Mouse (Mus musculus): Measurements from ENCODE around the gene Hipk1.

Hipk1 gene

DNA sequence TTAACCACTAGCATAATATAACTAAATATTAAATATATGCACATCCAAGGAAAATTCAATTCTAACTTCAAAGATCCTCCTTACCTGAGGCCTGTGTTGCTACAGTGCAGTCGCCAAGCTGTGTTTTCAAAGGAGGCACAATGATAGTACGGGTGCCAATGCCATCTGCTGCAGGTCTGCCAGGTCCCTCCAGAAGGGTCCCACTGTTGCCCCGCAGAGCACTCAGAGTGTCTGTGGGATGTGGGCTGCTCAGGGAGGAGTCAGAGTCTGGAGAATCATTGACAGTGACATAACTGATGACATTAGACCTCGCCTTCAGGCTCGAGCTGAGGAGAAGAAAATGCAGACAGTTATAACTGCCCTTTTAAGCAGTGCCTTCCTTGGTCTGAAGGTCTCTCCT lies 44.7 kb downstream of the Hipk1 start:
- in situ Hi-C loops (cut with MboI, MseI): no loop called here

DNA sequence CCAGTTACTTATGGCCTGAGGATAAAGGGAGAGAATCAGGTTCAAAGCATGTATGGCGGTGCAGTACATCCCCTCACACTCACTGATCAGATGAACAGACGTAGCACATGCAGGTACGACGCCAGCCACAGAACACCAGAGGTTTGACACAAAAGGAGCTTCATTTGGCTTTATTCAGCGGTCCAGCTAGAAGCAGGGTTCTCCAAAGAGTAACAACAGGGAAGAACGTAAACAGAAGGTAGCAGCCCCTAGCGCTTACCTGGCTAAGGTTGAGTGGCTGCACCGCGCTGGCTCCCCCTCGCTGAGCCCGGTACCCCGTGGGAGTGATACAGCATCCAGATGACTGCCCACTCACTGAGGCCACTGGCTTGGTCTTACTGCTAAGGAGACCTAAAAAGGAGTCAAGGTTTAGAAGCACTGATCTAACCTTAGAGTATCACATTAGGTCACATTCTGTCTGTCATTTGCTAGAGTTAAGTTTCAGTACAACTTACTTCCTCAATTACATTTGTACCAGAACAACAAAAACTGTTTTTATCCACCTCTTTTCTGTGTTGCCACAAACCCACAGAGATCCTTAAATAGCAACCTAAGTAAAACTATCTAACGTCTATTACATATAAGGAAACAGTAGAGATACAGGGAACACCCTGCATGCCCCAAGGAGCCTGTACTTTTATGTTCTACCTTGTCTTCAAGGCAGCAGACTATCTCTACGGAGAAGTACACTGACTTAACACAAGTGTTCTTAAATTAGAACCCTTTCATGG lies 46.2 kb downstream of the Hipk1 start:
- in situ Hi-C loops (cut with MboI, MseI): no loop called here

DNA sequence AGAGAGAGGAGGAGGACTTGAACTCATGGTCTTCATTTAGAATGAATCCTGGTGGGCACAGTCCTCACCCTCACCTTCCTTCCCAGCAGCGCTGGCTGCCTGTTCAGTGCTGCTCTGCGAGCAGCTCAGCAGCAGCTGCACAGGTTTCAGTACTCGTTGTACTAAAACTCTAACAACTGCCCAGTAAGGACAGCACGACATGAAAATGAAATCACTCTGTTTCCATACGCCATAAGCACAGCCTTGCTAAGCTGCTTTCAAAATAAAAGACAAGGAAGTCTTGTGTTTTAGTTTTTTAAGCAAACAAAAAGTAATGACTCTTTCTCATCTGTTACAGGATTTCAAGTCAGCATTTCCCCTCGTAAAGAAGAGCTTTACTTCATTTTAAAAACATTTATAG lies 48.2 kb downstream of the Hipk1 start:
- in situ Hi-C loops (cut with MboI, MseI): no loop called here

DNA sequence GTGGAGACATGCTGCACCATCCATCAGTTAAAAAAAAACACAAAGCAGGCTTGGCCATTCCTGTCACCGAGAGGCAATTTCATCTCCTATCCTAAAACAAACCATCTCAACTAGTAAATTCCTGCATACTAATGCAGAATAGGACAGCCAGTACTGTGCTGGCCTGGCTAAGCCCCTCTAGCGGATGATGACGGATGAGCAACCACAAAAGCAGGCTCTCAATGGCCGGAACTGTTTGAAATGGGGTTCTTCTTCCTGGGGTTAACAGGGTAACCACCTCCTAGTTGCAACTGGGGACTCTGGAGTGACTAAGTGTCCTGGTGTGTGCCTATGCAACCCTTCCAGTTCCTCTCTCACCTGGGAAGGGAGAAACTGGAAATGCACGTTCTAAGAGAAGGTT lies 51.0 kb downstream of the Hipk1 start:
- in situ Hi-C loops (cut with MboI, MseI): no loop called here

DNA sequence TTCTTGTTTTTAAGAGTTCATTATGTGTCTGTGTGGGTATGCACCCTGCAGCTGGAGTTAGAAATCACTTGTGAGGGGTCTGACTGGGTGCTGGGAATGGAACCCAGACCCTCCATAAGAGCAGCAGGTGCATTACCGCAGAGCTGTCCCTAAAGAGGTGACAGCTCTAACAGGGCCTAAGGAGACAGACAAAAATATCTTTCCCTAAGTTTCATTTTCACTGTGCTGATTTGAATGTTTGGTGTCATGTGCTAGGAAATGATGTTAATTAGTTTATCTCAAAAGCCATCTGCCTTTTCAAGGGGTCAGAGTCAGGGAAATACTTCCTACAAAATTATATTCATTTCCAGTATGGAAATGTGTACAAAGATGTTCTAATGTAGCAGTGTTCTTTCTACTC lies 52.0 kb downstream of the Hipk1 start, which contains the start of gene Gm10964:
Gene Gm10964, plus strand, starts transcription at position 38 of the 400 bp plus-strand sequence.
- in situ Hi-C loops (cut with MboI, MseI): loop anchor here (10.0 kb wide), 1 partner anchor 305 kb away; no protein-coding TSS in a partner anchor

DNA sequence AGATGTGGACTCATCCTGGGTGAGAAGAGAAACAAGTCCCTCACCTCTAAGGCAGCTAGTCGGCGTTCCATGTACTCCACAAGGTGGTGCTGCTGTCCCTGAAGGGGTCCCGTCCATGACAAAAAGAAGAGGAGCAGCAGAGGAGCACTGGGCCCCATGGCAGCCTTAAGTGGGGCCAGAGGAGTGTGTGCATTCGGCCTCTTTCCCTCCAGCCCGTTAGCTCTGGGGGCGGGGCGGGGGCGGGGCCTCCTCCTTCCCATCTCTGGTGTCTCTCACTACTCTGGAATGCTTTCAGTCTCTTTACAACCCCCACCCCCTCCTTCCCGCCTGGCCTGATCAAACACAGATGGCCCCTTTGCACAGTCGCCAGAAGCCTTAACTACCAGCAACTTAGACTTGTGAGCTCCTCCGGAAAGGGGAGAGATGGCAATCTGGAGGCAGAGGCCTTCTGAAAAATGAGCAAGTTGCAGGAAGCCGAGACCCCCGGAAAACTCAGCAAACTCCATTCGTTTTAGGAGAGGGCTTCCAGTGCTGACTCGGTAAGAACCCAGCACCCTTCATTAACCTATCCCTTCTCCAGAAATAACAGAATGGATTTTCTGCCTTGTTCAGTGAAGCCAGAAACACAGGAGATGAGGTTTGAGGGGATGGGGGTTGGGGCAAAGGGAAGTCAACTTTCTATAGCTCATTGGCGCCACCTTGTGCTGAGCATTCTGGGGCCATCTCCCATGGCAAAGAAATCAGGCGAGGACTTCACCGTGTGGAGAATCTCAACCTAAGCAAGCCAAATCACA lies 53.4 kb downstream of the Hipk1 start, which contains the start of gene Olfml3:
Gene Olfml3, minus strand, starts transcription at position 224 of the 794 bp plus-strand sequence.
- in situ Hi-C loops (cut with MboI, MseI): loop anchor here (10.0 kb wide), 1 partner anchor 303 kb away; no protein-coding TSS in a partner anchor

DNA sequence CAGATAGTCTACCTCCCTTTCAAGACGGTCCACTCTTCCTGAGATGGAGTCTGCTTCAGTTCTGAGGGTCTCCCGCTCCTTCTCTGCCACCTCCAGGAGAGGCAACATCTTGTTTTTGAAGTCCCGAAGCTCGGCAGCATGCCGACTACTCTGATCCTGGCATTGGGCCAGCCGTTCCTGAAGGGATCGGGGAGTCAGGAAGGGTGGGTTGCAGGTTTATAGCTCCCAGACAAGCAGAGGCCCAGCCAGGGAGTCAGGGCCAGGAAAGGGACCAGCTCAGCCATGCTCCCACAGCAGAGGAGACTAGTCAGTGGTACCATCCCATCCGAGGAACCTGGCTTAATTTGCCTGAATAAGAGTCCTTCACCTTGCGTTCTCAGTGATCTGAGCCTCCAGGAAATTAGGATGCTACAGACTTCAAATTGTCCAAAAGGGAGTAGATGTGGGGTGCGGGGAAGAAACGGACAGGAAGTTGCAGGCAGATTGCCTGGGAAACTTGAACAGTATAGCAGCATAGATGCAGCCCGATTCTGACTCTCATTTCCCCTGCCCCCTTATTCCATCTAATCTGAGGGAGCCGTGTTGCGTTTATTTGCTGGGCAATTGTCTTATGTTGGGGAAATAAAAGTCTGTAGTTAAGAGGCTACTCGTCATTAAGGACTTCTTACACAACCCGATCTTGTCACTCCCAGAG lies 54.2 kb downstream of the Hipk1 start:
- in situ Hi-C loops (cut with MboI, MseI): loop anchor here (10.0 kb wide), 1 partner anchor 302 kb away; no protein-coding TSS in a partner anchor

DNA sequence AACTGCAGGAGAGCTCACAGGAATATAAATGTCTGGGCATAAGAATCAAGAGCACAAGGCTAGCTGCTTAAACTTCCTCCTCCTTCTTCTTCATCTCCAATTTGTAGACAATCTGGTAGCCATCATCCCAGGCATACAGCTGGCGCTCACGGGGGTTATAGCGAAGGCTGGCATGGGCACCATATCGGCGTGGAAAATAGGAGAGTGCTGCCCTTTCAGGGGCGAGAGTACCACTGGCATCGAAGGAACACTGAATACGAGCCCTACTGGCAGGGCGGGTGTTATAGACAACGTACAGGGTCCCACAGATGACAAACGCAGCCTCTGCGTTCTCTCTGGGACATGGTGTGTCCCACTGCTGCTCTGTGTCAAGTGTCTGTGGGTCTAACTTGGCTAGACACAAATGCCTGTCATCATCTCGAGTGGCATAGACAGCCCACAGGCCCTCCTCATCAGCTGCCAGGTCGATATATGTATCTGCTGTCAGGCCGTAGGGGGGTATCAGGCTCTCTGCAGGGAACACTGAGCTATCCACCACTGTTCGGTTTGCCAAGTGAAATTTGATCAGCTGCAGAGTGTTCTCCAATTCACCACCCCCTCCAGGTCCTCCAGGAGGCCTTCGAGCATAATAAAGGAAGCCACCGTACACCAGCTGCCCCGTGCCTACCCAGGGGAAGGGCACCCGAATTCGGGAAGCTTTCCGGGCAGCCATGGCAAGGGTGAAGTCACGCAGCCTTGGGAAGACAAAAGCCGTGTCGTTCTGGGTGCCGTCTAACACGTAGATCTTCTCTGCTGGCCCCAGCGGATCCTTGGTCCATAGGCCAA lies 55.4 kb downstream of the Hipk1 start:
- in situ Hi-C loops (cut with MboI, MseI): loop anchor here (10.0 kb wide), 1 partner anchor 301 kb away; no protein-coding TSS in a partner anchor

DNA sequence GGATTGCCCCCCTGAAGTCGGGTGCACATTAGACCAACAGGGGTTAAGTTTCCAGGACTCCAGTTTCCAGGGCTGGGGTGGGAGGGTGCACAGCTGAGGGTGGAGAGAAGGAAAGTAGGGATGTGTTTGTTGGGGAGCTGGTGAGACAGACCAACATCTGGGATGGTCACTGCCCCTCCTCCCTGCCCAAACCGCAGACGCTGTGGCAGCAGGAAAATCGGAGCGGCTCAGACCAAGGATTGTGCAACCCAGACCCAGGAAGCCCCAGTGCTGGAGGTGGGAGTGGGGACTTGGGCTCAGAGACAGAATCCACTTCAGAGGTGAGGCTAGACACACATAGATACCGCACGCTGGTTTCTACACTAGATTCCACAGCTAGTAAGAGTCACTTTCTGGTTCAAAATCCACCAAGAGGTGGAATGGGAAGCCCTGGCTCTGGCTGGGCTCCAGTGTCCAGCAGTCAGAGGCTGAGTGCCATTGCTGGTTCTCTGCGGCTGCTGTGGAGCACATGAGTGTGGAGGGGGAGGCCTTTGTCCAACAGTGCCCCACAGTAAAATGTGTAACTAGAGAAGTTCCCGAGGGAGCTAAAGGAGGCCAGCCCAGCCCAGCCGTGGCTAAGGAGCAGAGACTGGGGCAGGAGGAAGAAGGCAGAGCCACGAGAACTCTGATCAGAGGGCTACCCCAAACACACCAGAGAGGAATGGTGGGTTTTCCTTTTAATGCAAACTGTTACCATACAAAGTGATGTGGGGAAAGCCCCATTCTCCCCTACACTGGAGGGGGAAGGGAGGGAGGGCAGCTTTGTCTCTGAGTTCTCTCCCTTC lies 56.5 kb downstream of the Hipk1 start:
- in situ Hi-C loops (cut with MboI, MseI): loop anchor here (10.0 kb wide), 1 partner anchor 300 kb away; no protein-coding TSS in a partner anchor

DNA sequence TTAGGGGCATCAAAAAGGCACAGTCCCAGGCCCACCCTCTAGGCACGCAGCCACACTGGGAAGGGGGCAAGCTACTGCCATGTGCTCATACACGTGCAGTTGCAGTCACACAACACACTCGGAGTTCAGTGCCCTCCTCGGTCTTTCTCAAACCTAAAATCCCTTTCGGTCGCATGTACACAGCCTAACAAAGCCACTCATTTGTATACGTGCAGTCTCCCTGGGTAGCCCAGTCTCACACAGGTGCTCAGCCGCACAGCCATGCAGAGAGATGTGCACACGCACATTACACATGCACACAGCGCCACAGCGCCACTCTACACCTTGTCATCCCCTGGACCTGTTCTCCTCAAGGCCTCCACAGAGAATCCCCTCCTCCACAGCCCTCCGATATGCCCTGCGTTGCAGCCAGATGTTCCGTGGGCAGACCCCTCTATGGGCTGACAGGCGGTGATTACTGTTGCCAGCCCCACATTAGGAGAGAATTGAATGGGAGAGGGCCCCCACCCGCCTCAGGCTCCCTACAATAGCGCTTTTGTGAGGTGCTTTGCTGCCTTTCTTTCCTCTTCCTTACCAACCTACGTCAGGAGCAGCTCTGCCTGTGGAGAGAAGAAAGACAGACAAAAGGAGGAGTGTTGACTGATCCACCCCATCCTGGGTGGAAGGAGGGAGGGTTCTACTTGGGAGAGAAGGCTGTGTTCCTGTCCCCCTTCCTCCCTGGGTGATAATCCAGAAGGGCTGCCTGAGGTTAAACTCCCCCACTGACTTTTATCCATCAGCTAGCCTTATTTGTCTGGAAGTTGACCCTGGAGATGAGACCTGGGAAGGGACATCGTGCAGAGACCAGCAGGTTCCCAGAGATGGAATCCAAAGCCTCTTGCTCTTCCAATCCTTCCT lies 57.3 kb downstream of the Hipk1 start:
- in situ Hi-C loops (cut with MboI, MseI): loop anchor here (10.0 kb wide), 1 partner anchor 299 kb away; no protein-coding TSS in a partner anchor

DNA sequence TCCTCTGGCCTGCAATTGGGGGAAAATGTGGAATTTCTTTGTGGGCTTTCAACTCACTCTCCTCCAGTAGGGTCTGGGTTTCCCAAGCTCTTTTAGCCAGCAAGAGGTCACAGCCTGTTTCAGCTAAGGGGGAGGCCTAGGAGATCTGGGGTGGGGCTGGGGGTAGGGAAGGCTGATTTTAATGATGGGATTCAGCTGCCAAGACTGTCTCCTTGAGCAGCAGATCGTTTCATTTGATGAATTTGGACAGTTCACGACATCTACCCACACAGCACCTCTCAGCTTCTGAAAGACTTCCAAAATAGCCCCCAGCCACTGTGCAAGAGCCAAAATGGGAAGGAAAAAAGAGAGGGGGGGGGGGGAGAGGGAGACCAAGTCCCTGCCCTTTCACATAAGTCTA lies 58.2 kb downstream of the Hipk1 start:
- in situ Hi-C loops (cut with MboI, MseI): loop anchor here (10.0 kb wide), 1 partner anchor 298 kb away; no protein-coding TSS in a partner anchor

DNA sequence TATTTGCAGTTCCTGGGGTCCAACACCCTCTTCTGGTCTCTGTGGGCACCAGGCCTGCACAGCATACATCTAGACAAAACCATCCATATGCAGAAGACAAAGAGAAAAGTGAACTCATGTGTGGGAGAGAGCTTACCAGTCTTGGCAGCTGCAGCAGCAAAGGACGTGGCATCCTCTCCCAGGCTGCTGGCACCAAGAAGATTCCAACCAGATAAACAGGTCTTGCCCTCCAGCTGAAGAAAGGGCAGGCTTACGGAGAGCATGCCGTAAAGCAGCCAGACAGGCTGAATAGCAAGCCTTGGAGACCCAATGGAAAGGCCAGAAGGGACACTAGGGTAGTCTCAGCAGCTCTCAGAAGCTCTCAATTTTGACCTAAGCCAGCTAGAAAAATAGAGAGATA lies 59.2 kb downstream of the Hipk1 start:
- in situ Hi-C loops (cut with MboI, MseI): loop anchor here (10.0 kb wide), 1 partner anchor 297 kb away; no protein-coding TSS in a partner anchor

DNA sequence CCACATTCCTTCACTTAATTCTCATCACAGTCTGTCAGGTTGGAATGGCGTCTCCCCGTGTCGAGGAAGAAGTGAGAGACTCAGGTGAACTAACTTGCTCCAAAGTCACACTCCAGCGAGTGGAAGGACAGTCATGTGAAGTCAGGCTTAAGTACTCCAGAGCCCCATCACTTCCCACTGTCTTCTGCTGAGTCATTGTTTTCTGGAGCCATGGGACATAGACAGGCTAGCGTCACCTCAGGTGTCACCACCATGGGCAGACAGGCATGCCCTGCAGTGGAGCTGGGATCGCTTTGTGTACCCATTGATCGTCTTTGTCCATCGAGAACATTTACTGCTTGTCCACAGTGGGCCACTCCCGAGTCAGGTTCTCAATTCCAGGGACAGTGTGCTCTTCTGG lies 61.5 kb downstream of the Hipk1 start:
- in situ Hi-C loops (cut with MboI, MseI): loop anchor here (10.0 kb wide), 1 partner anchor 295 kb away; no protein-coding TSS in a partner anchor

DNA sequence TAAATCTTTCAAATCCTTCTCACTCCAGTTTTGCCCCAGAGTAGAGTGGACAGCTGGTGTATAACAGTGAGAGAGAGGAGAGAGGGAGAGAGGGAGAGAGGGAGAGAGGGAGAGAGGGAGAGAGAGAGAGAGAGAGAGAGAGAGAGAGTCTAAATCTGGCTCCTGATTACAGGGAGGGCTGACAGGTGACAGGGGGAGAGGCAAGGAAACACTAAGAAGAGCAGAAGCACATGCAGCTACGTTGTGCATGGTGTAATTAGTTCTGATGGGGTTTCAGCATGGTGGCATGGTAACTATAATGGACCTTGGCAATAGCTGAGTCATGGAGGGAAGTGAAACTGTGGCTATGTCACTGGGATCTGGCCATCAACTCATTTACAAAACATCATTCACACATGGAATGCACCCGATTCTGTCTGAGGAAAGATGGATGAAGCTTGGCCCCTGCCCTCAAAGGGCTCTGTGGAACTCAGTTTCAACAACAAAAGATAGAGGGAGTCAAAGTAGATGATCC lies 63.5 kb downstream of the Hipk1 start:
- in situ Hi-C loops (cut with MboI, MseI): no loop called here

DNA sequence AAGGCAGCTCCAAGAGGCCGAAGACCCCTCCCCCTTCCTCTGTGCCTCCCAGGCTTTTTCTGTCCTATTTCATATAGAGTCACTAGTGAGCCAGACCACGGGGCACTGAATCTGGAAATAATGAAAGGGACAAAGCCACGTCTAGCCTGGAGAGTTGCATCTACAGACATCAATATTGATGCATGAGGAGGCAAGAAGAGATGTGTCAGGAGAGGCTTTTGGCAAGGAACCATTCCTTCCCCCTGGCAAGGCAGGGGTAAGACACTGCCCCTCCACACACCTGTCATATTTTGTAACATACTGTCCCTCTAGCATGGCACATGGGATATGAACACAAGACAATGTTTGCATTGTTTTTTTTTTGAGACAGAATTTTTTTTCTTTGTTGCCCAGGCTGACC lies 64.7 kb downstream of the Hipk1 start:
- in situ Hi-C loops (cut with MboI, MseI): no loop called here

DNA sequence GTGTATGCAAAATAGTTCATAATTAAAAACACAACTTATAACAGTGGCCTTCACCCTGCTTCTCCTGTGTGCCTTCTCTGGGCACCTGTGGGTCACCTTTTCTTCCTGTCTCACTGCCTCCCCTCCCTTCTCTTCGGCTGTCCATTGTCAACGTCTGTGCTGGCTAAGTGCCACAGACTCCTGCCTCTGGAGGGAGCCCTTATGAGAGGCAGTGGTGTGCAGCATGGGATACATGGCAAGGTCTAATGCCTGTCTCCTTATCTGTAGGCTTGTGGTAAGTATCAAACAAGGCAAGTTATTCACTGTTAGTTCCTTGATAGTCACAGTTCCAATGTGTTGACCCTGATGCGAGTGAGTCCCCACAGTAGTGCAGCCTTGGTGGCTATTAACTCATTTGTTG lies 67.2 kb downstream of the Hipk1 start:
- in situ Hi-C loops (cut with MboI, MseI): no loop called here

DNA sequence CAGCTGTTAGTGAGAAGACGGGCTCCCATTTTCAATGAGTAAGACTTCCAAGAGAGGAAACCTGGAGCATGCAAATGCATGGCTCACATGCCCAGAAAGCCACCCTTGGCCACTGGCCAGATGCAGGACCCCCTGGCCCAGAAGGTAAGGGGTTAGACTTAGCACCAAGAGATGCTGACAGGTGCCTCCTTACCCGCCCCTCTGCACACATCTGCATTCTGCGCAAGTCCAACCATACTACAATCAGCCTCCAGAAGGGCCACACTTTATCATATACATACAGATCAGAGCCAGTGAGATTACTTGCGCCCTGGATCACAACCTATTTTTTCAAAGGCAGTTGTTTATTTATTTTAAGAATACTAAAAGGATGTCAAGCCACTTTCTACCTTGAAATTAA lies 72.6 kb downstream of the Hipk1 start:
- in situ Hi-C loops (cut with MboI, MseI): no loop called here

All from regulatory T cell (primary cell).